Comparison of ENCODE assay signal across 20 mouse cellular contexts in genomic region chr12:73957676-73958075, GRCm38 (mm10). TPM values are rescaled to one million over a fixed set of nuclear protein-coding genes. Genes with fewer than 3 reads are reported as not detected.
"Had no signal": no experiment of that assay in that cellular context is flagged by ENCODE, and none has a peak within 500 bp of the region (broad histone marks: within the 10 kb centered on the region; RNA-seq: fewer than 3 reads in every experiment).

No protein-coding gene starts in this region.

- H3K36me3 ChIP-seq: limb, embryonic 12.5 days; liver, embryonic 13.5 days; lung, embryonic 15.5 days; midbrain, embryonic 15.5 days; neural tube, embryonic 13.5 days; stomach, embryonic 15.5 days had no signal

- H3K4me2 ChIP-seq: limb, embryonic 12.5 days; liver, embryonic 13.5 days; lung, embryonic 15.5 days; midbrain, embryonic 11.5 days; midbrain, embryonic 15.5 days; neural tube, embryonic 13.5 days; stomach, embryonic 15.5 days had no signal

- H3K9me3 ChIP-seq: limb, embryonic 12.5 days; liver, embryonic 13.5 days; lung, embryonic 15.5 days; megakaryocyte, embryonic 14.5 days; midbrain, embryonic 15.5 days; neural tube, embryonic 13.5 days; stomach, embryonic 15.5 days had no signal

- DNase-seq: kidney, adult 11 months; kidney, adult 9 months; kidney, postnatal 36 days; liver; liver, embryonic 13.5 days; liver, postnatal 0 days; lung, postnatal 14 days; thymus, adult 18-20 months; thymus, postnatal 14 days had no signal

- ATAC-seq: liver, postnatal 0 days; midbrain, embryonic 15.5 days had no signal

- H3K27ac ChIP-seq: kidney, postnatal 0 days; limb, embryonic 12.5 days; liver, embryonic 13.5 days; lung, embryonic 15.5 days; macrophage; midbrain, embryonic 15.5 days; neural tube, embryonic 13.5 days; stomach, embryonic 15.5 days had no signal

- H3K4me1 ChIP-seq: stomach, embryonic 15.5 days had no signal

- H3K9ac ChIP-seq: limb, embryonic 12.5 days; liver, embryonic 13.5 days; liver, postnatal 0 days; lung, embryonic 15.5 days; midbrain, embryonic 15.5 days; neural tube, embryonic 13.5 days; stomach, embryonic 15.5 days had no signal

- H3K27me3 ChIP-seq: limb, embryonic 12.5 days; liver, embryonic 13.5 days; lung, embryonic 15.5 days; megakaryocyte, embryonic 14.5 days; midbrain, embryonic 15.5 days; stomach, embryonic 15.5 days had no signal

- H3K4me3 ChIP-seq: limb, embryonic 12.5 days; liver, embryonic 13.5 days; lung, embryonic 15.5 days; megakaryocyte, embryonic 14.5 days; midbrain, embryonic 15.5 days; neural tube, embryonic 13.5 days; stomach, embryonic 15.5 days had no signal

RNA-seq across cellular contexts. Expression of gene Gm49321, which starts 20.2 kb away (rescaled TPM):
- total RNA-seq: monocyte, adult 5-6 weeks had no signal
- polyA plus RNA-seq: macrophage had no signal

RNA-seq across cellular contexts. Expression of gene Syt16, which starts 39.8 kb away (rescaled TPM):
- total RNA-seq: monocyte, adult 5-6 weeks had no signal
- polyA plus RNA-seq: liver, postnatal 0 days; macrophage; spleen, adult 2 months had no signal
